Mouse (Mus musculus): ENCODE measurements around the gene Fktn. TPM values are rescaled to one million over a fixed set of nuclear protein-coding genes. Genes with fewer than 3 reads are reported as not detected.
"Not testable (repeated sequence)": the region's sequence is repeated elsewhere in the genome, so short reads cannot be mapped to it uniquely, and the experiment has no call there.

Gene Fktn
- total and polyA plus RNA-seq, 2 experiments from 2014 or later = 13.2 to 15.2 TPM

- no peaks in the 10 kb centered on the region for H3K27me3 ChIP-seq (ENCODE audit: insufficient read depth, low read length)
- H3K4me3 ChIP-seq (ENCODE audit: low read length) = peak overlapping the region; percentile 77
- no peaks in the 10 kb centered on the region for H3K9me3 ChIP-seq (ENCODE audit: low read length)
- H3K36me3 ChIP-seq (ENCODE audit: insufficient read depth, low read length) = no peaks in the 10 kb centered on the region
- peak; percentile 96 for ATAC-seq
- no peaks in the 10 kb centered on the region; the same call in 1 of the 2 replicates for H3K4me1 ChIP-seq (ENCODE audit: insufficient read depth, low read length)
- no peak for TF ChIP-seq CTCF (IDR thresholded peaks at IDR 0.05; ENCODE audit: low read depth)
- H3K4me2 ChIP-seq (ENCODE audit: low read depth, low read length) = peak overlapping the region; percentile 75
- 7% methylated on average over 58 of the region's 58 CpGs for WGBS
- DNase-seq (ENCODE audit: low spot score) = peak; percentile 97
- peak overlapping the region; percentile 87 for H3K27ac ChIP-seq
- peak overlapping the region; percentile 80 for H3K9ac ChIP-seq (replicated peaks; ENCODE audit: low read length)
Observed at GRCm38 (mm10) chr4:53714051-53714814, 435 bp downstream of the Fktn start.

- H3K9me3 ChIP-seq (ENCODE audit: low read length) = no peaks in the 10 kb centered on the region
- ATAC-seq = no peak
- H3K4me3 ChIP-seq (ENCODE audit: low read length) = no peak overlapping the region
- no peak overlapping the region for H3K9ac ChIP-seq (replicated peaks; ENCODE audit: low read length)
- no peaks in the 10 kb centered on the region for H3K36me3 ChIP-seq (ENCODE audit: insufficient read depth, low read length)
- no peak overlapping the region for H3K4me2 ChIP-seq (ENCODE audit: low read depth, low read length)
- no peaks in the 10 kb centered on the region for H3K27me3 ChIP-seq (ENCODE audit: insufficient read depth, low read length)
- DNase-seq (ENCODE audit: low spot score) = no peak
- no peak overlapping the region for H3K27ac ChIP-seq
- peak; percentile 26; the same call in 1 of the 2 replicates for TF ChIP-seq CTCF (IDR thresholded peaks at IDR 0.05; ENCODE audit: low read depth)
- no peaks in the 10 kb centered on the region; the same call in 1 of the 2 replicates for H3K4me1 ChIP-seq (ENCODE audit: insufficient read depth, low read length)
Observed at GRCm38 (mm10) chr4:53715977-53716376, 2.2 kb downstream of the Fktn start.

- TF ChIP-seq CTCF (IDR thresholded peaks at IDR 0.05; ENCODE audit: low read depth) = no peak
- H3K27ac ChIP-seq = no peak overlapping the region
Observed at GRCm38 (mm10) chr4:53717546-53717945, 3.7 kb downstream of the Fktn start.

GRCm38 (mm10) chr4:53718261-53718660 lies 4.5 kb downstream of the Fktn start:
- H3K4me1 ChIP-seq (ENCODE audit: insufficient read depth, low read length) = no peaks in the 10 kb centered on the region; the same call in 1 of the 2 replicates
- H3K9me3 ChIP-seq (ENCODE audit: low read length) = no peaks in the 10 kb centered on the region
- no peak for DNase-seq (ENCODE audit: low spot score)
- no peak overlapping the region for H3K4me3 ChIP-seq (ENCODE audit: low read length)
- TF ChIP-seq CTCF (IDR thresholded peaks at IDR 0.05; ENCODE audit: low read depth) = no peak
- no peaks in the 10 kb centered on the region for H3K27me3 ChIP-seq (ENCODE audit: insufficient read depth, low read length)
- no peak overlapping the region for H3K27ac ChIP-seq
- H3K9ac ChIP-seq (replicated peaks; ENCODE audit: low read length) = no peak overlapping the region
- 86% methylated on average over 5 of the region's 5 CpGs for WGBS
- no peaks in the 10 kb centered on the region for H3K36me3 ChIP-seq (ENCODE audit: insufficient read depth, low read length)
- no peak for ATAC-seq
- H3K4me2 ChIP-seq (ENCODE audit: low read depth, low read length) = no peak overlapping the region

More at GRCm38 (mm10) chr4:53717546-53717945, 3.7 kb downstream of the Fktn start:
- 86% methylated on average over 4 of the region's 4 CpGs for WGBS
- Histone ChIP-seq H3K4me2 (ENCODE audit: low read depth, low read length) (no peak overlapping the region), H3K9ac (replicated peaks; ENCODE audit: low read length) (no peak overlapping the region), H3K4me1 (ENCODE audit: insufficient read depth, low read length) (no peaks in the 10 kb centered on the region; the same call in 1 of the 2 replicates), H3K9me3 (ENCODE audit: low read length) (no peaks in the 10 kb centered on the region), H3K4me3 (ENCODE audit: low read length) (no peak overlapping the region), H3K36me3 (ENCODE audit: insufficient read depth, low read length) (no peaks in the 10 kb centered on the region), H3K27me3 (ENCODE audit: insufficient read depth, low read length) (no peaks in the 10 kb centered on the region)
- no peak for DNase-seq (ENCODE audit: low spot score)
- no peak for ATAC-seq

GRCm38 (mm10) chr4:53722506-53722905 lies 8.7 kb downstream of the Fktn start:
- no peak overlapping the region for H3K4me2 ChIP-seq (ENCODE audit: low read depth, low read length)
- no peaks in the 10 kb centered on the region for H3K9me3 ChIP-seq (ENCODE audit: low read length)
- peaks cover 2% of the 10 kb centered on the region; the same call in 1 of the 2 replicates for H3K36me3 ChIP-seq (ENCODE audit: insufficient read depth, low read length)
- DNase-seq (ENCODE audit: low spot score) (no peak), ATAC-seq (no peak)
- no peaks in the 10 kb centered on the region for H3K4me1 ChIP-seq (ENCODE audit: insufficient read depth, low read length)
- WGBS = 75% methylated on average over 4 of the region's 4 CpGs
- H3K9ac ChIP-seq (replicated peaks; ENCODE audit: low read length) = no peak overlapping the region
- TF ChIP-seq CTCF (IDR thresholded peaks at IDR 0.05; ENCODE audit: low read depth) = no peak
- H3K4me3 ChIP-seq (ENCODE audit: low read length) = no peak overlapping the region
- no peak overlapping the region for H3K27ac ChIP-seq
- no peaks in the 10 kb centered on the region for H3K27me3 ChIP-seq (ENCODE audit: insufficient read depth, low read length)

DNA sequence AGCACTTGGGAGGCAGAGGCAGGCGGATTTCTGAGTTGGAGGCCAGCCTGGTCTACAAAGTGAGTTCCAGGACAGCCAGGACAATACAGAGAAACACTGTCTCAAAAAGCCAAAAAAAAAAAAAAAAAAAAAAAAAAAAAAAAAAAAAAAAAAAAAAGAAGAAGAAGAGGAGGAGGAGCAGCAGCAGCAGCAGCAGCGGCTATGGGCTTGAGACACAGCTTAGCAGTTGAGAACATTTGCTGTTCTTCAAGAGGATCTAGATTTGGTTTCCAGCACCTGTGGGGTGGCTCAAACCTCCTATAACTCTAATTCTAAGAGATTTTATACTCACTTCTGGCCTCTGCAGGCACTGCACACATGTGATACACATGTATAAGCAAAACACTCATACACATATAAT lies 12.3 kb downstream of the Fktn start:
- not testable (repeated sequence) for H3K27me3 ChIP-seq (ENCODE audit: insufficient read depth, low read length); H3K9me3 ChIP-seq (ENCODE audit: low read length); H3K27ac ChIP-seq; H3K4me2 ChIP-seq (ENCODE audit: low read depth, low read length); H3K36me3 ChIP-seq (ENCODE audit: insufficient read depth, low read length); DNase-seq (ENCODE audit: low spot score); ATAC-seq; H3K4me3 ChIP-seq (ENCODE audit: low read length); H3K9ac ChIP-seq (replicated peaks; ENCODE audit: low read length); H3K4me1 ChIP-seq (ENCODE audit: insufficient read depth, low read length)
- WGBS = 90% methylated on average over 2 of the region's 2 CpGs

DNA sequence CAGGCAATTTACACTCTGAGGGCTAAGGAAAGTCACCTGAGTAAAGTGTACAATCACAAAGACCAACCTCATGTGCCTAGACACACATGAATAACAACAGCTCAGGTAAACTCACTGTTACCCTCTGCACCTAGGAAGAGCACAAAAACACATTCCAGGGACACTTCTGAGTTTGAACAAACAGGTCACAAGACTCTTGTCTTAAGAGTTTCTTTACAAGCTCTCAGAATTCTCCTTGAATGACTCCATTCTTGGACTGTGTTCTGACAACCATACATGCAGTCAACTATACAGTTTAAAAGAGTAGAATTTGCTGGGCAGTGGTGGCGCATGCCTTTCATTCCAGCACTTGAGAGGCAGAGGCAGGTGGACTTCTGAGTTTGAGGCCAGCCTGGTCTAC lies 14.3 kb downstream of the Fktn start:
- ATAC-seq = no peak
- Histone ChIP-seq H3K4me3 (ENCODE audit: low read length) (no peak overlapping the region), H3K27ac (no peak overlapping the region), H3K36me3 (ENCODE audit: insufficient read depth, low read length) (peaks cover 6% of the 10 kb centered on the region; the same call in 1 of the 2 replicates), H3K27me3 (ENCODE audit: insufficient read depth, low read length) (no peaks in the 10 kb centered on the region), H3K9me3 (ENCODE audit: low read length) (no peaks in the 10 kb centered on the region), H3K9ac (replicated peaks; ENCODE audit: low read length) (no peak overlapping the region), H3K4me1 (ENCODE audit: insufficient read depth, low read length) (no peaks in the 10 kb centered on the region), H3K4me2 (ENCODE audit: low read depth, low read length) (no peak overlapping the region)
- TF ChIP-seq CTCF (IDR thresholded peaks at IDR 0.05; ENCODE audit: low read depth) = no peak
- 97% methylated on average over 1 of the region's 1 CpGs for WGBS
- DNase-seq (ENCODE audit: low spot score) = no peak
